Mouse (Mus musculus): ENCODE measurements around the gene Hfe2. TPM values are rescaled to one million over a fixed set of nuclear protein-coding genes. Genes with fewer than 3 reads are reported as not detected.
"Not testable (repeated sequence)": the region's sequence is repeated elsewhere in the genome, so short reads cannot be mapped to it uniquely, and the experiment has no call there.

Gene Hfe2
- polyA plus RNA-seq (2014; fragmentation: Nextera tagmentation; extraction: Ambion mirVana), result 1.2 and 1.5 TPM in 2 replicates

DNA sequence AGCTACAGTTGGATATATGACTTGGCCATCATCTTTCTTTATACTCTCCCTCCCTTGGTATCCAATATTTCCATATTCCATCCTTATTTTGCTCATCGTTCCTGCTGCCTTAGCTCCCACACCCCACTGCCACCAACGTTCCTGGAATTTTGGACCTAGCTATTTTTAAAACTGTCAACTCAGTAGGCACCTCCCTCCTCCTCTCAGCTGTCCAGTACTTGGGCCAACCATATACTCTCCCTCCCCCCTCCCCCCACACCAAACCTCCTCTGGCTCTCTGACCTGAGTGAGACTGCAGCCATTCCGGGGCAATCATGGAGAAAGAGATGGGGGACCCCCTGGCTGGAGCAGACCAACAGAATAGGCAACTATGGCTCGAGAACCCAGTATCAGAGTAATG lies at the start of gene Hfe2:
TSS of gene Hfe2 (plus strand) at position 259 of the 400 bp plus-strand sequence.
- no peak within 1 kb of the TSS for H3K4me3 ChIP-seq (ENCODE audit: low read depth, low read length)
- DNase-seq (ENCODE audit: low spot score) (no peak), ATAC-seq (replicated peaks; ENCODE audit: insufficient number of reproducible peaks, low FRiP score, low TSS enrichment, low read depth) (no peak)
- no peak within 1 kb of the TSS for H3K27ac ChIP-seq (replicated peaks; ENCODE audit: low read depth, low read length)
- no peak within 1 kb of the TSS for H3K4me2 ChIP-seq (ENCODE audit: low read depth, low read length)
- H3K36me3 ChIP-seq (replicated peaks; ENCODE audit: control insufficient read depth, insufficient read depth, low read depth, low read length), result no peaks in the 10 kb centered on the region
- peaks cover 19% of the 10 kb centered on the region for H3K27me3 ChIP-seq (ENCODE audit: control insufficient read depth, insufficient read depth, low read length)
- H3K9ac ChIP-seq (replicated peaks; ENCODE audit: low read length), result no peak within 1 kb of the TSS
- H3K4me1 ChIP-seq (ENCODE audit: control insufficient read depth, insufficient read depth, low read length), result peaks cover 4% of the 10 kb centered on the region; the same call in 1 of the 2 replicates
- 80% methylated on average over 4 of the region's 4 CpGs for WGBS
- H3K9me3 ChIP-seq (replicated peaks; ENCODE audit: control insufficient read depth, low read length), result no peaks in the 10 kb centered on the region

- H3K9me3 ChIP-seq (replicated peaks; ENCODE audit: control insufficient read depth, low read length), result no peaks in the 10 kb centered on the region
- ATAC-seq (replicated peaks; ENCODE audit: insufficient number of reproducible peaks, low FRiP score, low TSS enrichment, low read depth), result no peak
- H3K4me1 ChIP-seq (ENCODE audit: control insufficient read depth, insufficient read depth, low read length), result peaks cover 6% of the 10 kb centered on the region; the same call in 1 of the 2 replicates
- H3K9ac ChIP-seq (replicated peaks; ENCODE audit: low read length), result no peak overlapping the region
- H3K27me3 ChIP-seq (ENCODE audit: control insufficient read depth, insufficient read depth, low read length), result peaks cover 24% of the 10 kb centered on the region
- H3K4me3 ChIP-seq (ENCODE audit: low read depth, low read length), result no peak overlapping the region
- H3K36me3 ChIP-seq (replicated peaks; ENCODE audit: control insufficient read depth, insufficient read depth, low read depth, low read length), result no peaks in the 10 kb centered on the region
- no peak for DNase-seq (ENCODE audit: low spot score)
- 47% methylated on average over 3 of the region's 3 CpGs for WGBS
- H3K27ac ChIP-seq (replicated peaks; ENCODE audit: low read depth, low read length), result no peak overlapping the region
- H3K4me2 ChIP-seq (ENCODE audit: low read depth, low read length), result no peak overlapping the region
These were observed 47.9 kb upstream of the Hfe2 start for GRCm38 (mm10) chr3:96477084-96477483.

GRCm38 (mm10) chr3:96477558-96477957 lies 47.4 kb upstream of the Hfe2 start:
- Histone ChIP-seq H3K36me3 (replicated peaks; ENCODE audit: control insufficient read depth, insufficient read depth, low read depth, low read length) (no peaks in the 10 kb centered on the region), H3K27ac (replicated peaks; ENCODE audit: low read depth, low read length) (no peak overlapping the region), H3K4me3 (ENCODE audit: low read depth, low read length) (no peak overlapping the region), H3K27me3 (ENCODE audit: control insufficient read depth, insufficient read depth, low read length) (peaks cover 22% of the 10 kb centered on the region), H3K9ac (replicated peaks; ENCODE audit: low read length) (no peak overlapping the region), H3K4me2 (ENCODE audit: low read depth, low read length) (no peak overlapping the region), H3K9me3 (replicated peaks; ENCODE audit: control insufficient read depth, low read length) (no peaks in the 10 kb centered on the region), H3K4me1 (ENCODE audit: control insufficient read depth, insufficient read depth, low read length) (peaks cover 6% of the 10 kb centered on the region; the same call in 1 of the 2 replicates)
- DNase-seq (ENCODE audit: low spot score) (no peak), ATAC-seq (replicated peaks; ENCODE audit: insufficient number of reproducible peaks, low FRiP score, low TSS enrichment, low read depth) (no peak)
- WGBS, result 69% methylated on average over 6 of the region's 6 CpGs

DNA sequence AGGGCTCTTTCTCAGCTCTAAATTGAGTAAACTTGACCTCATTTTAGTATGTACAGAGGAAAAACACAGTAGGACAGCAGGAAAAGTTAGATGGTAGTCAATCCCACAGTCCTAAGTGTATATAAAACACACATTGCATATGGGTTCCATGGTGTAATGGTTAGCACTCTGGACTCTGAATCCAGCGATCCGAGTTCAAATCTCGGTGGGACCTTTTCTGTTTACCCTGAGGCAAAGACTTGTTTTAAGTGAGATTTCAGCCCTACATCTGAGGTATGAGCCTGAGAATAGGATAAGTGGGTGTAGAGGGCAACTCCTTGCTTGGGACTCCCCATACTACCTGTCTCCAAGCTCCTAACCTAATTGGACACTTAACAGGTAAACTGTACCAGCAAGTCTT lies 45.7 kb upstream of the Hfe2 start:
- Histone ChIP-seq H3K9ac (replicated peaks; ENCODE audit: low read length) (no peak overlapping the region), H3K27ac (replicated peaks; ENCODE audit: low read depth, low read length) (no peak overlapping the region), H3K4me2 (ENCODE audit: low read depth, low read length) (no peak overlapping the region), H3K27me3 (ENCODE audit: control insufficient read depth, insufficient read depth, low read length) (peaks cover 21% of the 10 kb centered on the region), H3K36me3 (replicated peaks; ENCODE audit: control insufficient read depth, insufficient read depth, low read depth, low read length) (no peaks in the 10 kb centered on the region), H3K4me3 (ENCODE audit: low read depth, low read length) (no peak overlapping the region), H3K4me1 (ENCODE audit: control insufficient read depth, insufficient read depth, low read length) (peaks cover 6% of the 10 kb centered on the region; the same call in 1 of the 2 replicates), H3K9me3 (replicated peaks; ENCODE audit: control insufficient read depth, low read length) (no peaks in the 10 kb centered on the region)
- 31% methylated on average over 3 of the region's 3 CpGs for WGBS
- DNase-seq (ENCODE audit: low spot score) (peak; percentile 19), ATAC-seq (replicated peaks; ENCODE audit: insufficient number of reproducible peaks, low FRiP score, low TSS enrichment, low read depth) (no peak)

DNA sequence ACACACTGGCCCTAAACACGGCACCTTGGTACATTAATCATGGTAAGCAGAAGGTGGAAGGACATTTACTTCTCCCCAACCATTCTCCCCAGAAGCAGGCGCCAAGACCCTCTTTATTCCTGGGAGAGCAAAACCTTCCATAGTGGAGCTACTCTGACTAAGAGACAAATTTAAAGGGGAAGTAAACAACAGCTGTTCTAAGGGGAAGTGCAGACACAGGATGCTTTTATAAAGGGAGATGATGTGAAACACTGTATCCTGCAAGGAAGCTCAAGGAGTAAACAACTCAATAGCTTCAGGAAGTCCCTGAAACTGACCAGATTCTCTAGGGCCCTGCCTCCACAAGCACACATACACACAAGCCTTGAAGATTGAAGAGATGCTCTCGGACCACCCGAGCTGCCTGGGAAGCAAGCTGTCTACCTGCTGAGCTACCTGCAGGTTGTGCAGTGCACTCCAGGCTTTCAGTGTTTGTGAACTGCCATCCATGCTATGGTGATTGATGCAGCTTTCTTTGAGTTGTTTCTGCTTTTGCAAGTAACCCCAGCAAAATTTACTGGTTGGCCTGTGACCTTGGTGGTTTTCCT lies 44.2 kb upstream of the Hfe2 start:
- Histone ChIP-seq H3K4me3 (ENCODE audit: low read depth, low read length) (no peak overlapping the region), H3K36me3 (replicated peaks; ENCODE audit: control insufficient read depth, insufficient read depth, low read depth, low read length) (no peaks in the 10 kb centered on the region), H3K27ac (replicated peaks; ENCODE audit: low read depth, low read length) (no peak overlapping the region), H3K4me1 (ENCODE audit: control insufficient read depth, insufficient read depth, low read length) (peaks cover 2% of the 10 kb centered on the region; the same call in 1 of the 2 replicates), H3K9me3 (replicated peaks; ENCODE audit: control insufficient read depth, low read length) (no peaks in the 10 kb centered on the region), H3K27me3 (ENCODE audit: control insufficient read depth, insufficient read depth, low read length) (peaks cover 8% of the 10 kb centered on the region), H3K9ac (replicated peaks; ENCODE audit: low read length) (no peak overlapping the region), H3K4me2 (ENCODE audit: low read depth, low read length) (no peak overlapping the region)
- 84% methylated on average over 4 of the region's 4 CpGs for WGBS
- ATAC-seq (replicated peaks; ENCODE audit: insufficient number of reproducible peaks, low FRiP score, low TSS enrichment, low read depth) (no peak), DNase-seq (ENCODE audit: low spot score) (no peak)

DNA sequence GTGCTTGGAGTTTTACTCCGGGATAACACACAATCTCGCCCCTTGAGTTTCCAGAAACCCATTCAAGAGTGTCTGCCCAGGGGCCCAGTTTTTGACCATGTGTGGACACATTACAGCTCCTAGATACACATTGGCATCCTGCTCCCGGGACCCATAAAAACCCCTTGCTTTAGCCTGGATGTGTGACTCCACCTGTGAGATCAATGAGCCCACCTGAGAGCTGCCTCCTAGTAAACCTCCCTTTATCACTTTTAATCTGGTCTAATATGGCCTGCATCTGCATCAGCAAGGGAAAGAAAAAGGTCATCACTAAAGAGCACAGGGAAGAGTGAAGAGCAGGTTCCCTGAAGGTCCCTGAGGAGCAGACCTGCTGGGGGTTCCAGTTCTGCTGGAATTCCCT lies 43.1 kb upstream of the Hfe2 start:
- DNase-seq (ENCODE audit: low spot score) (no peak), ATAC-seq (replicated peaks; ENCODE audit: insufficient number of reproducible peaks, low FRiP score, low TSS enrichment, low read depth) (no peak)
- WGBS, result 91% methylated on average over 3 of the region's 3 CpGs

DNA sequence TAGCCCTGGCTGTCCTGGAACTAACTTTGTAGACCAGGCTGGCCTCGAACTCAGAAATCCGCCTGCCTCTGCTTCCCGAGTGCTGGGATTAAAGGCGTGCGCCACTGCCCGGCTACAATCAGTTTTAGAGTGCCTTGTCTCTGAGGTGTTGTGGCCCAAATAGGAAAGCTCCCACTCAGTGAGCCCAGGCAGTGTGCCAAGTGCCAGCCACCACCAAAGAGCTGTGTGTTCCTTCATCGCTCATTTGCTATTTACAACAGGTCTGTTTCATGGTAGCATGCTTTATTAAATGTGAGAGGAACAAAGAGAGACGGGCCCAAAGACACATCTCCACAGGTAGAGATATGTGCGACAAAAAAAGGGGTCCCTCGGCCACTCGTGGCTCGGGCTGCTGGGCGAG lies 42.5 kb upstream of the Hfe2 start:
- Histone ChIP-seq H3K4me2 (ENCODE audit: low read depth, low read length) (no peak overlapping the region), H3K4me1 (ENCODE audit: control insufficient read depth, insufficient read depth, low read length) (peaks cover 2% of the 10 kb centered on the region; the same call in 1 of the 2 replicates), H3K9me3 (replicated peaks; ENCODE audit: control insufficient read depth, low read length) (no peaks in the 10 kb centered on the region), H3K27ac (replicated peaks; ENCODE audit: low read depth, low read length) (no peak overlapping the region), H3K36me3 (replicated peaks; ENCODE audit: control insufficient read depth, insufficient read depth, low read depth, low read length) (no peaks in the 10 kb centered on the region), H3K4me3 (ENCODE audit: low read depth, low read length) (no peak overlapping the region), H3K9ac (replicated peaks; ENCODE audit: low read length) (no peak overlapping the region), H3K27me3 (ENCODE audit: control insufficient read depth, insufficient read depth, low read length) (no peaks in the 10 kb centered on the region; the same call in 1 of the 2 replicates)
- DNase-seq (ENCODE audit: low spot score) (no peak), ATAC-seq (replicated peaks; ENCODE audit: insufficient number of reproducible peaks, low FRiP score, low TSS enrichment, low read depth) (no peak)
- 90% methylated on average over 13 of the region's 13 CpGs for WGBS

More for the DNA sequence above, 43.1 kb upstream of the Hfe2 start:
- Histone ChIP-seq H3K27ac (replicated peaks; ENCODE audit: low read depth, low read length) (no peak overlapping the region), H3K4me1 (ENCODE audit: control insufficient read depth, insufficient read depth, low read length) (peaks cover 2% of the 10 kb centered on the region; the same call in 1 of the 2 replicates), H3K4me3 (ENCODE audit: low read depth, low read length) (no peak overlapping the region), H3K36me3 (replicated peaks; ENCODE audit: control insufficient read depth, insufficient read depth, low read depth, low read length) (no peaks in the 10 kb centered on the region), H3K27me3 (ENCODE audit: control insufficient read depth, insufficient read depth, low read length) (no peaks in the 10 kb centered on the region; the same call in 1 of the 2 replicates), H3K9ac (replicated peaks; ENCODE audit: low read length) (no peak overlapping the region), H3K9me3 (replicated peaks; ENCODE audit: control insufficient read depth, low read length) (no peaks in the 10 kb centered on the region), H3K4me2 (ENCODE audit: low read depth, low read length) (no peak overlapping the region)

GRCm38 (mm10) chr3:96483044-96483443 lies 41.9 kb upstream of the Hfe2 start:
- not testable (repeated sequence) for H3K4me1 ChIP-seq (ENCODE audit: control insufficient read depth, insufficient read depth, low read length); H3K4me3 ChIP-seq (ENCODE audit: low read depth, low read length); H3K27ac ChIP-seq (replicated peaks; ENCODE audit: low read depth, low read length); H3K36me3 ChIP-seq (replicated peaks; ENCODE audit: control insufficient read depth, insufficient read depth, low read depth, low read length); DNase-seq (ENCODE audit: low spot score); H3K9me3 ChIP-seq (replicated peaks; ENCODE audit: control insufficient read depth, low read length); H3K4me2 ChIP-seq (ENCODE audit: low read depth, low read length); H3K9ac ChIP-seq (replicated peaks; ENCODE audit: low read length); H3K27me3 ChIP-seq (ENCODE audit: control insufficient read depth, insufficient read depth, low read length); ATAC-seq (replicated peaks; ENCODE audit: insufficient number of reproducible peaks, low FRiP score, low TSS enrichment, low read depth)
- 40% methylated on average over 7 of the region's 7 CpGs for WGBS

Measured in embryonic facial prominence, embryonic 11.5 days (tissue).